Mouse (Mus musculus) forebrain, postnatal 0 days (tissue): Measurements from ENCODE around the gene Gpr108. TPM values are rescaled to one million over a fixed set of nuclear protein-coding genes. Genes with fewer than 3 reads are reported as not detected.

Experiments
- ATAC-seq: fragments of 200-750 bp; cut with Nextera tagmentation; 2 replicates; pipeline ENCODE4 v1.8.0; 2017; ENCODE audit warnings: mild to moderate bottlenecking, moderate library complexity
- DNase-seq: peaks from one replicate; pipeline ENCODE4 v3.0.0-alpha.2; 2015
- H3K27ac ChIP-seq: fragments of 300-500 bp; sonication (generic); 2 replicates; pipeline ENCODE4 v1.5.1; 2014; ENCODE audit warnings: low read depth, mild to moderate bottlenecking, antibody characterized with exemption, low read length, moderate library complexity, mixed read lengths
- H3K27me3 ChIP-seq: fragments of 300-500 bp; sonication (generic); 2 replicates; pipeline ENCODE4 v1.6.1; 2014; ENCODE audit warnings: mild to moderate bottlenecking, low read length, mixed read lengths; ENCODE audit not compliant: insufficient read depth
- H3K36me3 ChIP-seq: fragments of 300-500 bp; sonication (generic); 2 replicates; pipeline ENCODE4 v1.6.1; 2014; ENCODE audit warnings: mild to moderate bottlenecking, moderate library complexity; ENCODE audit not compliant: insufficient read depth
- H3K4me1 ChIP-seq: fragments of 300-500 bp; sonication (generic); 2 replicates; pipeline ENCODE4 v1.6.1; 2014; ENCODE audit warnings: antibody characterized with exemption; ENCODE audit not compliant: insufficient read depth
- H3K4me2 ChIP-seq: fragments of 300-500 bp; sonication (generic); 2 replicates; pipeline ENCODE4 v1.6.1; 2014; ENCODE audit warnings: low read depth, mild to moderate bottlenecking, moderate library complexity
- H3K4me3 ChIP-seq: fragments of 300-500 bp; sonication (generic); 2 replicates; pipeline ENCODE4 v1.5.1; 2014; ENCODE audit warnings: low read depth, low read length, mixed read lengths
- H3K9ac ChIP-seq: fragments of 300-500 bp; sonication (generic); 2 replicates; pipeline ENCODE4 v1.6.1; 2014; ENCODE audit warnings: mild to moderate bottlenecking
- H3K9me3 ChIP-seq: fragments of 300-500 bp; sonication (generic); 2 replicates; pipeline ENCODE4 v1.6.1; 2016; ENCODE audit warnings: low read length
- CTCF ChIP-seq: sonication (generic); IDR thresholded peaks from 2 replicates; pipeline ENCODE4 v1.5.1; 2016; ENCODE audit warnings: antibody characterized with exemption, control low read depth, low read depth
- WGBS: fragments of 180-500 bp; shearing (Covaris S2); extraction: QIAGEN DNeasy Blood & Tissue Kit; methylation state at CpG from one replicate; pipeline ENCODE4 v1.1.7; 2014; 5-methylcytosine and 5-hydroxymethylcytosine counted together
- polyA plus RNA-seq: library from polyadenylated mRNA; unstranded; fragments of >200 nt; fragmentation: Nextera tagmentation; extraction: Ambion mirVana; gene quantifications from 2 replicates; pipeline ENCODE4 v1.2.1, GENCODE M21; 2015
- total RNA-seq: library from RNA; depleted of rRNA; stranded (reverse); fragments of >200 nt; gene quantifications from 2 replicates; pipeline ENCODE4 v1.2.3, GENCODE M21; 2014

Gpr108 gene
- total and polyA plus RNA-seq, 2 experiments from 2014 or later = 17.5 to 18.6 TPM

GRCm38 (mm10) chr17:57289252-57289651, 41.0 kb upstream of the Gpr108 start:
- no peak overlapping the region for H3K4me2 ChIP-seq
- H3K36me3 ChIP-seq = no peaks in the 10 kb centered on the region
- no peak for TF ChIP-seq CTCF
- 87% methylated on average over 5 of the region's 5 CpGs for WGBS
- DNase-seq (no peak), ATAC-seq (no peak)
- H3K27me3 ChIP-seq = no peaks in the 10 kb centered on the region
- no peaks in the 10 kb centered on the region for H3K4me1 ChIP-seq
- H3K27ac ChIP-seq = no peak overlapping the region
- no peak overlapping the region for H3K4me3 ChIP-seq
- H3K9ac ChIP-seq = no peak overlapping the region
- no peaks in the 10 kb centered on the region for H3K9me3 ChIP-seq

GRCm38 (mm10) chr17:57286718-57287355, 38.6 kb upstream of the Gpr108 start:
- Histone ChIP-seq H3K27me3 (no peaks in the 10 kb centered on the region), H3K4me1 (no peaks in the 10 kb centered on the region), H3K27ac (no peak overlapping the region), H3K9me3 (no peaks in the 10 kb centered on the region), H3K4me3 (no peak overlapping the region), H3K9ac (no peak overlapping the region), H3K4me2 (no peak overlapping the region), H3K36me3 (no peaks in the 10 kb centered on the region)
- TF ChIP-seq CTCF = no peak
- 0 out of 2 replicates have a peak, but pooled peaks have one; percentile 25 for ATAC-seq
- WGBS = 70% methylated on average over 8 of the region's 8 CpGs
- no peak for DNase-seq

GRCm38 (mm10) chr17:57285077-57285476, 36.8 kb upstream of the Gpr108 start:
- WGBS = 77% methylated on average over 2 of the region's 2 CpGs
- Histone ChIP-seq H3K9me3 (no peaks in the 10 kb centered on the region), H3K27me3 (no peaks in the 10 kb centered on the region), H3K4me1 (no peaks in the 10 kb centered on the region), H3K36me3 (no peaks in the 10 kb centered on the region), H3K4me3 (no peak overlapping the region), H3K9ac (no peak overlapping the region), H3K4me2 (no peak overlapping the region), H3K27ac (no peak overlapping the region)
- no peak for ATAC-seq
- no peak for TF ChIP-seq CTCF
- no peak for DNase-seq

- whole genome bisulfite sequencing = 73% methylated on average over 5 of the region's 5 CpGs
- no peak for ATAC-seq
Measured at GRCm38 (mm10) chr17:57283906-57284305, 35.7 kb upstream of the Gpr108 start.

GRCm38 (mm10) chr17:57280411-57280810, 32.2 kb upstream of the Gpr108 start:
- ATAC-seq (no peak), DNase-seq (no peak)
- no peak overlapping the region for H3K27ac ChIP-seq
- H3K4me3 ChIP-seq = no peak overlapping the region
- 0 out of 2 replicates have a peak, but pooled peaks cover 3% of the 10 kb centered on the region for H3K4me1 ChIP-seq
- no peak for TF ChIP-seq CTCF
- no peaks in the 10 kb centered on the region for H3K9me3 ChIP-seq
- H3K27me3 ChIP-seq = no peaks in the 10 kb centered on the region; the same call in 1 of the 2 replicates
- no peak overlapping the region for H3K4me2 ChIP-seq
- no peaks in the 10 kb centered on the region for H3K36me3 ChIP-seq
- no peak overlapping the region for H3K9ac ChIP-seq
- WGBS = 81% methylated on average over 3 of the region's 3 CpGs

More at GRCm38 (mm10) chr17:57283906-57284305, 35.7 kb upstream of the Gpr108 start:
- no peaks in the 10 kb centered on the region for H3K27me3 ChIP-seq
- no peaks in the 10 kb centered on the region for H3K36me3 ChIP-seq
- no peak for DNase-seq
- no peaks in the 10 kb centered on the region for H3K4me1 ChIP-seq
- no peak overlapping the region for H3K4me2 ChIP-seq
- H3K9ac ChIP-seq = no peak overlapping the region
- no peaks in the 10 kb centered on the region for H3K9me3 ChIP-seq
- H3K4me3 ChIP-seq = no peak overlapping the region
- TF ChIP-seq CTCF = no peak
- no peak overlapping the region for H3K27ac ChIP-seq

GRCm38 (mm10) chr17:57279591-57280224, 31.5 kb upstream of the Gpr108 start:
- WGBS = 57% methylated on average over 9 of the region's 9 CpGs
- Histone ChIP-seq H3K9me3 (no peaks in the 10 kb centered on the region), H3K4me2 (no peak overlapping the region), H3K27ac (no peak overlapping the region), H3K9ac (no peak overlapping the region), H3K36me3 (no peaks in the 10 kb centered on the region), H3K4me3 (no peak overlapping the region), H3K4me1 (0 out of 2 replicates have a peak, but pooled peaks cover 3% of the 10 kb centered on the region), H3K27me3 (no peaks in the 10 kb centered on the region; the same call in 1 of the 2 replicates)
- ATAC-seq (no peak), DNase-seq (no peak)
- TF ChIP-seq CTCF = no peak

GRCm38 (mm10) chr17:57278943-57279590, 30.8 kb upstream of the Gpr108 start, which contains the start of gene Vav1:
Gene Vav1 (plus strand): TSS chr17:57279100.
- no peak for DNase-seq
- H3K9me3 ChIP-seq = no peaks in the 10 kb centered on the region
- TF ChIP-seq CTCF = no peak
- no peaks in the 10 kb centered on the region for H3K36me3 ChIP-seq
- H3K9ac ChIP-seq = no peak within 1 kb of the TSS
- 76% methylated on average over 26 of the region's 26 CpGs for WGBS
- ATAC-seq = no peak
- 0 out of 2 replicates have a peak, but pooled peaks cover 3% of the 10 kb centered on the region for H3K4me1 ChIP-seq
- H3K4me3 ChIP-seq = no peak within 1 kb of the TSS
- H3K4me2 ChIP-seq = no peak within 1 kb of the TSS
- no peak within 1 kb of the TSS for H3K27ac ChIP-seq
- H3K27me3 ChIP-seq = no peaks in the 10 kb centered on the region; the same call in 1 of the 2 replicates
